Mouse (Mus musculus) small intestine, adult 2 months (tissue): ENCODE measurements at regions not wholly inside any gene's neighbourhood (a gene's known extent, or its start where the extent isn't known, plus 50 kb on each side); places are given as distances from the start of the nearest gene placed in this dataset.

Experiments used
- CTCF ChIP-seq: fragments of 200-500 bp; IDR thresholded peaks from 2 replicates; pipeline ENCODE4 v1.5.1; 2012; ENCODE audit warnings: low read depth, mild to moderate bottlenecking, control low read depth, inconsistent platforms, low read length, moderate library complexity, mixed read lengths; ENCODE audit not compliant: insufficient replicate concordance, insufficient read length; ENCODE audit errors: extremely low read depth
- POLR2A ChIP-seq: fragments of 200-500 bp; IDR thresholded peaks from 2 replicates; pipeline ENCODE4 v1.6.1; 2012; ENCODE audit warnings: low read depth, mild to moderate bottlenecking, control low read depth, inconsistent platforms, low read length, moderate library complexity

DNA sequence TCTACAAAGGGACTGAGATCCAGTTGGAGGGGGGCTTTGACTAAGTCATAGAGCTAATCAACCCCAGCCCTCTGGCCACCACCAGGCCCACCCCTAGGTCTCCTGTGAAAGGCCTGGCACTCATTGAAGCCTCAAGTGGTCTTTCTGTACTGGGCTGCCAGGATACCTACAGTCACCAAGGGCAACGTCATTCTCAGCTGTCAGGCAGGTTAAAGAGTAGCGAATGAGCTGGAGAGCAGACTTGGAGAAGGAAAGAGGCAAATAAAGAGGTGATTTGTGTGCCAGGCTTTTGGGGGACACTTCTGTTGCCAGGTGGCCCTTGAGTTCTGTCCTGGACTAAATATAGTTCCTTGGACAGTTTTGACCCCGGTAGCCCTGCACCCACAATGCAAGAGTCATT, 81.5 kb upstream of the Dio3 start:
- TF ChIP-seq CTCF (no peak), POLR2A (no peak)
